Comparison of ENCODE assay signal across 32 mouse cellular contexts in genomic region chr14:17884884-17885283, GRCm38 (mm10).
"Had no signal": no experiment of that assay in that cellular context is flagged by ENCODE, and none has a peak within 500 bp of the region (broad histone marks: within the 10 kb centered on the region; RNA-seq: fewer than 3 reads in every experiment).

No protein-coding gene starts in this region.

- H3K9me3 ChIP-seq: limb, embryonic 10.5 days; limb, embryonic 12.5 days; limb, embryonic 13.5 days; limb, embryonic 15.5 days; liver, embryonic 12.5 days; liver, embryonic 13.5 days; liver, embryonic 15.5 days; lung, embryonic 15.5 days; megakaryocyte, embryonic 14.5 days; midbrain, embryonic 10.5 days; midbrain, embryonic 12.5 days; midbrain, embryonic 13.5 days; midbrain, embryonic 15.5 days; neural tube, embryonic 12.5 days had no signal

- H3K4me2 ChIP-seq: limb, embryonic 12.5 days; limb, embryonic 13.5 days; limb, embryonic 15.5 days; liver, embryonic 11.5 days; liver, embryonic 12.5 days; liver, embryonic 13.5 days; liver, embryonic 15.5 days; lung, embryonic 14.5 days; lung, embryonic 15.5 days; midbrain, embryonic 11.5 days; midbrain, embryonic 12.5 days; midbrain, embryonic 13.5 days; midbrain, embryonic 15.5 days; neural tube, embryonic 12.5 days had no signal

- H3K4me3 ChIP-seq: left cerebral cortex, adult 2 months; limb, embryonic 10.5 days; limb, embryonic 12.5 days; limb, embryonic 13.5 days; limb, embryonic 15.5 days; liver, embryonic 12.5 days; liver, embryonic 13.5 days; liver, embryonic 15.5 days; lung, embryonic 15.5 days; megakaryocyte, embryonic 14.5 days; midbrain, embryonic 10.5 days; midbrain, embryonic 12.5 days; midbrain, embryonic 13.5 days; midbrain, embryonic 15.5 days; myocyte; neural tube, embryonic 12.5 days had no signal

- H3K4me1 ChIP-seq: limb, embryonic 10.5 days; limb, embryonic 12.5 days; limb, embryonic 13.5 days; limb, embryonic 15.5 days; liver, embryonic 12.5 days; liver, embryonic 13.5 days; liver, embryonic 15.5 days; lung, embryonic 15.5 days; megakaryocyte, embryonic 14.5 days; midbrain, embryonic 10.5 days; midbrain, embryonic 12.5 days; midbrain, embryonic 13.5 days; midbrain, embryonic 15.5 days; neural tube, embryonic 12.5 days had no signal

- ATAC-seq: liver, embryonic 12.5 days; liver, postnatal 0 days; lung, postnatal 0 days; midbrain, embryonic 13.5 days; midbrain, embryonic 15.5 days; midbrain, embryonic 16.5 days had no signal

- H3K27ac ChIP-seq: left cerebral cortex, adult 2 months; limb, embryonic 10.5 days; limb, embryonic 12.5 days; limb, embryonic 13.5 days; limb, embryonic 15.5 days; liver, embryonic 12.5 days; liver, embryonic 13.5 days; liver, embryonic 14.5 days; liver, embryonic 15.5 days; lung, embryonic 15.5 days; macrophage; midbrain, embryonic 10.5 days; midbrain, embryonic 12.5 days; midbrain, embryonic 13.5 days; midbrain, embryonic 15.5 days; neural tube, embryonic 12.5 days had no signal

- H3K36me3 ChIP-seq: limb, embryonic 10.5 days; limb, embryonic 12.5 days; limb, embryonic 13.5 days; limb, embryonic 15.5 days; liver, embryonic 12.5 days; liver, embryonic 13.5 days; liver, embryonic 15.5 days; lung, embryonic 15.5 days; midbrain, embryonic 10.5 days; midbrain, embryonic 12.5 days; midbrain, embryonic 13.5 days; midbrain, embryonic 15.5 days; neural tube, embryonic 12.5 days had no signal

- DNase-seq: left cerebral cortex, postnatal 4 days; liver, embryonic 13.5 days; liver, postnatal 0 days; lung, adult 18-20 months; lung, adult 2 months; lung, embryonic 14.5 days; lung, postnatal 10 days; lung, postnatal 14 days; lung, postnatal 36 days; lung, postnatal 4 days; midbrain, embryonic 14.5 days had no signal

- H3K9ac ChIP-seq: limb, embryonic 12.5 days; limb, embryonic 13.5 days; limb, embryonic 15.5 days; liver, embryonic 12.5 days; liver, embryonic 13.5 days; liver, embryonic 14.5 days; liver, embryonic 15.5 days; liver, postnatal 0 days; lung, embryonic 14.5 days; lung, embryonic 15.5 days; midbrain, embryonic 12.5 days; midbrain, embryonic 13.5 days; midbrain, embryonic 15.5 days; neural tube, embryonic 12.5 days had no signal

- H3K27me3 ChIP-seq: limb, embryonic 12.5 days; limb, embryonic 13.5 days; limb, embryonic 15.5 days; liver, embryonic 12.5 days; liver, embryonic 13.5 days; liver, embryonic 15.5 days; lung, embryonic 15.5 days; megakaryocyte, embryonic 14.5 days; midbrain, embryonic 12.5 days; midbrain, embryonic 13.5 days; midbrain, embryonic 15.5 days; neural tube, embryonic 12.5 days had no signal
